Mouse (Mus musculus) heart, postnatal 0 days (tissue): Measurements from ENCODE around the gene Rnft1.

Source experiments
- CTCF ChIP-seq: IDR thresholded peaks from 2 replicates; pipeline ENCODE4 v1.5.1; 2016; ENCODE audit warnings: antibody characterized with exemption, control low read depth, low read depth
- EP300 ChIP-seq: IDR thresholded peaks from 2 replicates; pipeline ENCODE4 v1.6.1; 2016; ENCODE audit warnings: antibody characterized with exemption, low read depth

DNA sequence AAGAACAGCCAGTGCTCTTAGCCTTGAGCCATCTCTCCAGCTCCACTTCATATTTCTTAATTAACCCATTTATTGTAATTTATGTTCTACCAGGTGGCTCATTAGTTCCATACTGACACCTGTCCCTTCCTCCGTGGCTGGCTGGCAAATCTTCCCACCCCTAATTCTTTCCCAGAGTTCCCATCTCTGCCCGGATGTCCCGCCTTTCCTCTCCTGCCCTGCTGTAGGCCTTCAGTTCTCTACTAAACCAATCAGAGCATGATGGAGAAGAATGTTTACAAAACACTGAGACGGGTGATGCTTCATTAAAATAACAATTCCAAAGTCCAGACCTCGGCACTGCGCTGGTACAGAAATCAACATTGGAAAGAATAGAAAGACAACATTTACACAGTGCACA is 25.6 kb upstream of the Rnft1 start:
- TF ChIP-seq CTCF (no peak), EP300 (no peak)
